ENCODE assay signal across 8 mouse cellular contexts in genomic region chr14:55826142-55826541, GRCm38 (mm10). TPM values are rescaled to one million over a fixed set of nuclear protein-coding genes. Genes with fewer than 3 reads are reported as not detected.
DNase-seq lines count a peak whose midpoint lies in the region; ATAC-seq and TF ChIP-seq lines count a peak whose summit lies in the region.

No protein-coding gene starts in this region.

- DNase-seq in heart, embryonic 10.5 days (ENCODE audit: low spot score): no peak
- DNase-seq in heart, postnatal 36 days: no peak
- DNase-seq in forebrain, postnatal 0 days: no peak
- DNase-seq in ovary, postnatal 14 days (ENCODE audit: low spot score): no peak
- no peak for DNase-seq in right cerebral cortex, adult 18-20 months
- no peak for DNase-seq in lung, postnatal 36 days

- H3K4me1 ChIP-seq in heart, embryonic 10.5 days: peaks cover 62% of the 10 kb centered on the region
- peaks cover 78% of the 10 kb centered on the region for H3K4me1 ChIP-seq in E14TG2a.4 (replicated peaks; ENCODE audit: low read depth, low read length)
- H3K4me1 ChIP-seq in forebrain, postnatal 0 days (ENCODE audit: insufficient read depth): peaks cover 23% of the 10 kb centered on the region; the same call in 1 of the 2 replicates
- H3K4me1 ChIP-seq in liver, embryonic 12.5 days: peaks cover 54% of the 10 kb centered on the region

- H3K36me3 ChIP-seq in heart, embryonic 10.5 days: peaks cover 26% of the 10 kb centered on the region
- peaks cover 44% of the 10 kb centered on the region for H3K36me3 ChIP-seq in E14TG2a.4 (ENCODE audit: insufficient read depth, low read length)
- H3K36me3 ChIP-seq in forebrain, postnatal 0 days (ENCODE audit: insufficient read depth): no peaks in the 10 kb centered on the region
- H3K36me3 ChIP-seq in liver, embryonic 12.5 days: no peaks in the 10 kb centered on the region

- TF ChIP-seq CTCF in E14TG2a.4 (conservative IDR thresholded peaks at IDR 0.05; ENCODE audit: low read length): no peak
- no peak for TF ChIP-seq CTCF in forebrain, postnatal 0 days (IDR thresholded peaks at IDR 0.05; ENCODE audit: low read depth)

- ATAC-seq in forebrain, postnatal 0 days: no peak
- ATAC-seq in liver, embryonic 12.5 days: no peak

- peak overlapping the region; percentile 94 for H3K27ac ChIP-seq in heart, embryonic 10.5 days
- no peak overlapping the region for H3K27ac ChIP-seq in forebrain, postnatal 0 days (ENCODE audit: low read depth, low read length)
- no peak overlapping the region for H3K27ac ChIP-seq in liver, embryonic 12.5 days

- H3K4me2 ChIP-seq in forebrain, postnatal 0 days (ENCODE audit: low read depth): peak overlapping the region; percentile 98
- H3K4me2 ChIP-seq in liver, embryonic 12.5 days: peak overlapping the region; percentile 82

- intact Hi-C loops in heart, postnatal 36 days (cut with DNase I): no loop called here

- H3K9ac ChIP-seq in forebrain, postnatal 0 days: peak overlapping the region; percentile 22; the same call in 1 of the 2 replicates
- no peak overlapping the region; the same call in 1 of the 2 replicates for H3K9ac ChIP-seq in liver, embryonic 12.5 days

- peak overlapping the region; percentile 75 for H3K4me3 ChIP-seq in heart, embryonic 10.5 days
- H3K4me3 ChIP-seq in E14TG2a.4 (replicated peaks; ENCODE audit: low read length): peak overlapping the region; percentile 84
- peak overlapping the region; percentile 45 for H3K4me3 ChIP-seq in forebrain, postnatal 0 days (ENCODE audit: low read depth, low read length)
- H3K4me3 ChIP-seq in liver, embryonic 12.5 days: peak overlapping the region; percentile 37

- peaks cover 34% of the 10 kb centered on the region for H3K27me3 ChIP-seq in heart, embryonic 10.5 days (ENCODE audit: insufficient read depth, poor library complexity, severe bottlenecking)
- peaks cover 23% of the 10 kb centered on the region for H3K27me3 ChIP-seq in E14TG2a.4 (ENCODE audit: insufficient read depth, low read length)
- H3K27me3 ChIP-seq in forebrain, postnatal 0 days (ENCODE audit: insufficient read depth, low read length): no peaks in the 10 kb centered on the region
- H3K27me3 ChIP-seq in liver, embryonic 12.5 days (replicated peaks): peaks cover 86% of the 10 kb centered on the region

- WGBS in heart, embryonic 10.5 days: 2% methylated on average over 15 of the region's 15 CpGs
- 5% methylated on average over 15 of the region's 15 CpGs for WGBS in forebrain, postnatal 0 days
- WGBS in liver, embryonic 12.5 days (ENCODE audit: insufficient replicate concordance): 9% methylated on average over 15 of the region's 15 CpGs

- H3K9me3 ChIP-seq in heart, embryonic 10.5 days: no peaks in the 10 kb centered on the region
- H3K9me3 ChIP-seq in E14TG2a.4 (ENCODE audit: low read length): no peaks in the 10 kb centered on the region
- H3K9me3 ChIP-seq in forebrain, postnatal 0 days (ENCODE audit: low read length): no peaks in the 10 kb centered on the region
- H3K9me3 ChIP-seq in liver, embryonic 12.5 days (replicated peaks): no peaks in the 10 kb centered on the region

RNA-seq across cellular contexts. Expression of gene Nfatc4, which starts 3.2 kb away (rescaled TPM):
- 15.4 and 35.8 TPM in 2 replicates for polyA plus RNA-seq in heart, embryonic 10.5 days (2016; fragmentation: Nextera tagmentation; extraction: Ambion mirVana)
- total RNA-seq in heart, postnatal 36 days (2021): 1 to 10 TPM; 5.0 to 5.1 TPM
- total RNA-seq in forebrain, postnatal 0 days (2014; rRNA removed): 6.0 and 11.9 TPM in 2 replicates
- polyA plus RNA-seq in forebrain, postnatal 0 days (2015; fragmentation: Nextera tagmentation; extraction: Ambion mirVana): 3.2 and 3.9 TPM in 2 replicates
- polyA plus RNA-seq in liver, embryonic 12.5 days (2016; fragmentation: Nextera tagmentation; extraction: Ambion mirVana): 3.3 and 5.3 TPM in 2 replicates

RNA-seq across cellular contexts. Expression of gene Nynrin, which starts 27.7 kb away (rescaled TPM):
- 27.1 and 32.7 TPM in 2 replicates for polyA plus RNA-seq in heart, embryonic 10.5 days (2016; fragmentation: Nextera tagmentation; extraction: Ambion mirVana)
- total RNA-seq in heart, postnatal 36 days (2021): 10 to 100 TPM in 1 of 2 experiments, 1 to 10 TPM in 1; 9.5 to 10.5 TPM
- total RNA-seq in forebrain, postnatal 0 days (2014; rRNA removed): 24.2 and 28.5 TPM in 2 replicates
- 4.4 and 5.5 TPM in 2 replicates for polyA plus RNA-seq in forebrain, postnatal 0 days (2015; fragmentation: Nextera tagmentation; extraction: Ambion mirVana)
- polyA plus RNA-seq in liver, embryonic 12.5 days (2016; fragmentation: Nextera tagmentation; extraction: Ambion mirVana): 7.0 and 8.2 TPM in 2 replicates

RNA-seq across cellular contexts. Expression of gene Ripk3, which starts 37.5 kb away (rescaled TPM):
- polyA plus RNA-seq in heart, embryonic 10.5 days (2016; fragmentation: Nextera tagmentation; extraction: Ambion mirVana): 20.0 and 32.0 TPM in 2 replicates
- 1 to 10 TPM; 3.0 to 5.1 TPM for total RNA-seq in heart, postnatal 36 days (2021)
- total RNA-seq in forebrain, postnatal 0 days (2014; rRNA removed): 0.46 and 0.90 TPM in 2 replicates
- 0.86 and 2.0 TPM in 2 replicates for polyA plus RNA-seq in forebrain, postnatal 0 days (2015; fragmentation: Nextera tagmentation; extraction: Ambion mirVana)
- polyA plus RNA-seq in liver, embryonic 12.5 days (2016; fragmentation: Nextera tagmentation; extraction: Ambion mirVana): 29.1 and 30.0 TPM in 2 replicates

RNA-seq across cellular contexts. Expression of gene Adcy4, which starts 42.2 kb away (rescaled TPM):
- polyA plus RNA-seq in heart, embryonic 10.5 days (2016; fragmentation: Nextera tagmentation; extraction: Ambion mirVana): 14.5 and 18.1 TPM in 2 replicates
- 10 to 100 TPM; 18.0 to 21.0 TPM for total RNA-seq in heart, postnatal 36 days (2021)
- total RNA-seq in forebrain, postnatal 0 days (2014; rRNA removed): 1.6 and 3.6 TPM in 2 replicates
- 1.6 and 1.7 TPM in 2 replicates for polyA plus RNA-seq in forebrain, postnatal 0 days (2015; fragmentation: Nextera tagmentation; extraction: Ambion mirVana)
- 2.9 and 3.6 TPM in 2 replicates for polyA plus RNA-seq in liver, embryonic 12.5 days (2016; fragmentation: Nextera tagmentation; extraction: Ambion mirVana)

RNA-seq across cellular contexts. Expression of gene Cbln3, which starts 58.0 kb away (rescaled TPM):
- polyA plus RNA-seq in heart, embryonic 10.5 days (2016; fragmentation: Nextera tagmentation; extraction: Ambion mirVana): 0.12 and 0.30 TPM in 2 replicates
- total RNA-seq in heart, postnatal 36 days (2021): under 1 TPM in 1 of 2 experiments, not detected in 1; 0.19 TPM
- total RNA-seq in forebrain, postnatal 0 days (2014; rRNA removed): 0.29 and 0.46 TPM in 2 replicates
- 0.24 and 0.33 TPM in 2 replicates for polyA plus RNA-seq in forebrain, postnatal 0 days (2015; fragmentation: Nextera tagmentation; extraction: Ambion mirVana)
- polyA plus RNA-seq in liver, embryonic 12.5 days (2016; fragmentation: Nextera tagmentation; extraction: Ambion mirVana): 0.25 TPM in 2 replicates
